Mouse (Mus musculus): ENCODE results near the gene Slc3a2. TPM values are rescaled to one million over a fixed set of nuclear protein-coding genes. Genes with fewer than 3 reads are reported as not detected.

Slc3a2 gene
- polyA plus RNA-seq, 1 experiment = not detected

DNA sequence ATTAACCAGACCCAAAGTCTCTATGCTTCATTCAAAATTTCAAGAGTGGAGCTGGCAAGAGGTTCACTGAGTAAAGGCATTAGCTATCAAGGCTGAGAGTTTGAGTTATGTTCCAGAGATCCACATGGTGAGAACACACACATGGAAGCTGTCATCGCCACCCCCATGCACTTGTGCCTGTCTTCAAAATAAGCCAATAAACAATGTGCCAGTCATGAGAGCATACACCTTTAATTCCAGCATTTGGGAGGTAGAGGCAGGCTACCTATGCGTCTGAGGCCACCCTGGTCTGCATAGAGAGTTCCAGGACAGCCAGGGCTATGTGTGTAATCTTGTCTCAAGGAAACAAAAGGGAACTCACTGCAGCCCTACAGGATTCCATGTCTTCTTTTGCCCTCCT, 39.5 kb downstream of the Slc3a2 start:
- WGBS = 74% methylated on average over 2 of the region's 2 CpGs
- TF ChIP-seq POLR2A (IDR thresholded peaks at IDR 0.05; ENCODE audit: insufficient read depth, low read depth, low read length) (no peak), CTCF (IDR thresholded peaks at IDR 0.05; ENCODE audit: insufficient read depth, low read depth, low read length) (no peak)
- H3K4me1 ChIP-seq (ENCODE audit: control insufficient read depth, insufficient read depth, low read length) = peaks cover 22% of the 10 kb centered on the region
- no peak overlapping the region for H3K4me3 ChIP-seq (ENCODE audit: insufficient read depth, low read depth, low read length)
- no peak overlapping the region for H3K27ac ChIP-seq (ENCODE audit: insufficient read depth, low read depth, low read length)

DNA sequence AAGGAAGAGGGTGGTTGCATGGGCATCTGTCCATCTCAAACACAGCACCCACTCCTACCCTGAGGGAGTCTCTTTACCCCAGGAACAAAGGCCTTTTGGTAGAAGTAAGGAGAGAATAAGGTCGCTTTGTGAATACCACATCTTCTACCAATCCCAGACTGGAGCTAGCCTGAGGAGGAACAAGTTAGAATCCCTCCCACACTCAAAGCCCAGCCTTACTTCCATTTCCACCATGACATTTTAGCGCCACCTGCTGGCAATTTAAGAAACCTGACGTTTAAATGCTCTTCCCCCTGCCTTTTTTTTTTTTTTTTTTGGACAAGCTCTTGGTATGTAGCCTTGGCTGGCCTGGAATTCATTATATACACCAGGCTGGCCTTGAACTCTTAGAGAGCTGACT, 40.2 kb downstream of the Slc3a2 start:
- 0% methylated on average over 3 of the region's 3 CpGs for WGBS
- no peak overlapping the region for H3K4me3 ChIP-seq (ENCODE audit: insufficient read depth, low read depth, low read length)
- H3K4me1 ChIP-seq (ENCODE audit: control insufficient read depth, insufficient read depth, low read length) = peaks cover 28% of the 10 kb centered on the region
- 0 out of 2 replicates have a peak overlapping the region, but pooled peaks have one; percentile 33 for H3K27ac ChIP-seq (ENCODE audit: insufficient read depth, low read depth, low read length)
- TF ChIP-seq POLR2A (IDR thresholded peaks at IDR 0.05; ENCODE audit: insufficient read depth, low read depth, low read length) (no peak), CTCF (IDR thresholded peaks at IDR 0.05; ENCODE audit: insufficient read depth, low read depth, low read length) (no peak)

DNA sequence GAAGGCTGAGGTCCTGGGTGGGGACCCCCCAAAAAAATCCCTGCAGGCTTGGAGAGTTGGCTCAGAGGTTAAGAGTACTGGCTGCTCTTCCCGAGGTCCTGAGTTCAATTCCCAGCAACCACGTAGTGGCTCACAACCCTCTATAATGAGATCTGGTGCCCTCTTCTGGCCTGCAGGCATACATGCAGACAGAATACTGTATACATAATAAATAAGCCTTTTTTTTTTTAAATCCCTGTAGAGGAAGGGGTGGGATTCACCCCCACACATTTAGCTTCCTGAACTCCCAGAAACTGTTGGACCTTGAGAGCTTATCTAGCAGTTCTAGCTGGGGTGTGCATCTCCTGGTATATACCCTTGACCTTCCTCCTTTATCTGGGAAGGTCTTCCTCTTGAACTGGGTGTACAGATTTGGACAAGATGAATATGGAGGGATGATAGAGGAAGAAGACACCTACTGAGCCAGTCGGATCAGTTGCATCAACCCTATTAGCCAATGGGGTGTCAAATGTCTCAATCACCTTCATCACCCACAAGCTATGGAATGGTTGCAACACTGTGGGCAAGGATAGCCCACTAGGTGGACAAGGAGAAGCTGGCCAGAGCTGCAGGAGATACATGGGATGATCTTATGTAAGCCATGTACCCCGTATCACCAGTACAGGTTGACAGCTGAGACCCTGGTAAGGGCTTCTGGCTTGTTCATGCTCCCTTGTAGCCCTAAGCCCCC, 41.4 kb downstream of the Slc3a2 start:
- H3K27ac ChIP-seq (ENCODE audit: insufficient read depth, low read depth, low read length) = no peak overlapping the region
- 94% methylated on average over 4 of the region's 4 CpGs for WGBS
- peaks cover 33% of the 10 kb centered on the region for H3K4me1 ChIP-seq (ENCODE audit: control insufficient read depth, insufficient read depth, low read length)
- TF ChIP-seq POLR2A (IDR thresholded peaks at IDR 0.05; ENCODE audit: insufficient read depth, low read depth, low read length) = no peak
- no peak for TF ChIP-seq CTCF (IDR thresholded peaks at IDR 0.05; ENCODE audit: insufficient read depth, low read depth, low read length)
- H3K4me3 ChIP-seq (ENCODE audit: insufficient read depth, low read depth, low read length) = no peak overlapping the region

DNA sequence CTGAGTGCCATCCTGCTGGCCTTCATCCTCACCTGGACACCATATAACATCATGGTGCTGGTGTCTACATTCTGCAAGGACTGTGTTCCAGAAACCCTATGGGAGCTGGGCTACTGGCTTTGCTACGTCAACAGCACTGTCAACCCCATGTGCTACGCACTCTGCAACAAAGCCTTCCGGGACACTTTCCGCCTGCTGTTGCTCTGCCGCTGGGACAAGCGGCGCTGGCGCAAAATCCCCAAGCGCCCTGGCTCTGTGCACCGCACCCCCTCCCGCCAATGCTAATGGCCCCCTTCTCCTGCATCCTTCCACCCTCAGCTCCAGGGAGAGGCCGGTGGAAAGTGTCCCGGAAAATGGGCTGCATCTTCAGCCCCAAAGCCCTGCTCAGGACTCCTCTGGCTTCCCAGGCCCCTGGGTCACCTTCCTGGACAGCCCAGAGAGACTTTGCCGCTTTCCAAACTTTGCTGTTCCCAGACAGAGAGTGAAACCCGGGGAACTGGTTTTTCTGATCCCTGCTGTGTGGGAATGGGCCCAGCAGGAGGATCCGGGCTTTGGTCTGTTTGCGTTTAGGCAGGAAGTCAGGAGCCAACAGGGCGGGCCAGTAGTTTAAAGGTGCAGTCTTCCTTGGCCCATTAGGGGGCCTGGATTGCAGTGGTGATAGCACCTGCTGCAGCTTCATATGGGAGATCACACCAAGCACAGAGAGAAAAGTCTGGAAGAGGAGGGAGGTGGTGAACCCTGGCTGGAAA, 44.0 kb downstream of the Slc3a2 start:
- TF ChIP-seq POLR2A (IDR thresholded peaks at IDR 0.05; ENCODE audit: insufficient read depth, low read depth, low read length) (no peak), CTCF (IDR thresholded peaks at IDR 0.05; ENCODE audit: insufficient read depth, low read depth, low read length) (no peak)
- Histone ChIP-seq H3K4me3 (ENCODE audit: insufficient read depth, low read depth, low read length) (no peak overlapping the region), H3K4me1 (ENCODE audit: control insufficient read depth, insufficient read depth, low read length) (peaks cover 33% of the 10 kb centered on the region), H3K27ac (ENCODE audit: insufficient read depth, low read depth, low read length) (peak overlapping the region; percentile 28; the same call in 1 of the 2 replicates)
- WGBS = 33% methylated on average over 18 of the region's 18 CpGs

DNA sequence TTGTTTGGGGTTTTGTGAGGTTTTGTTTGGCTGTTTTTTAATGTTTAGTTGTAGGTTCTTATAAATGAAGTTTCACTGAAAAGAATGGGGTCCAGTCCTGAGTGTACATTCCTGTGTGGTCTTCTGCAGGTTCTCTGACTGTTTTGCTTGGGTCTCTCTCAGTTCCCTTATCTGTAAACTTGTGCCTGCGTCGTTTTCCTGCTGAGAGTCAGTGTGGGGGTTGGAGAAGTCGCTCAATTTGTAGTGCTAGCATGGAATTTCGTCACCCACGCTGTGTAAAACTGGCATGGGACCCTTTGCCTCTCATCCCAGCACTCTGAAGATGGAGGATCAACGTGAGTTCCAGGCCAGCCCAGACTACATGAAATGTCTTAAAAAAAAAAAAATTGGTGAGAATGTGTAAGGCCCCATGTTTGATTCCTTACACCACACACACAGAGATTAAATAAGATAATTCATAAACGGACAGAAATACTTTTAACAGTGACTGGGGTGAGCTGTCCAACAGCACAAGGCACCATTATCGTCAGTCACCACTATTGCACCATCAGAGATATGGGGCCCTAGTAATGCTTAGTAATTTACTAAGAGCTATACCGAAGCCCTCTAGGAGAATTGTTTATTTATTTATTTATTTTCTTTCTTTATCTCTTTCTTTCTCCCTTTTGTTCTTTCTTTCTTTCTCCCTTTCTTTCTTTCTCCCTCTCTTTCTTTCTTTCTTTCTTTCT, 49.7 kb downstream of the Slc3a2 start:
- Histone ChIP-seq H3K27ac (ENCODE audit: insufficient read depth, low read depth, low read length) (no peak overlapping the region), H3K4me1 (ENCODE audit: control insufficient read depth, insufficient read depth, low read length) (peaks cover 13% of the 10 kb centered on the region), H3K4me3 (ENCODE audit: insufficient read depth, low read depth, low read length) (no peak overlapping the region)
- TF ChIP-seq CTCF (IDR thresholded peaks at IDR 0.05; ENCODE audit: insufficient read depth, low read depth, low read length) (no peak), POLR2A (IDR thresholded peaks at IDR 0.05; ENCODE audit: insufficient read depth, low read depth, low read length) (no peak)
- WGBS = 48% methylated on average over 9 of the region's 9 CpGs

DNA sequence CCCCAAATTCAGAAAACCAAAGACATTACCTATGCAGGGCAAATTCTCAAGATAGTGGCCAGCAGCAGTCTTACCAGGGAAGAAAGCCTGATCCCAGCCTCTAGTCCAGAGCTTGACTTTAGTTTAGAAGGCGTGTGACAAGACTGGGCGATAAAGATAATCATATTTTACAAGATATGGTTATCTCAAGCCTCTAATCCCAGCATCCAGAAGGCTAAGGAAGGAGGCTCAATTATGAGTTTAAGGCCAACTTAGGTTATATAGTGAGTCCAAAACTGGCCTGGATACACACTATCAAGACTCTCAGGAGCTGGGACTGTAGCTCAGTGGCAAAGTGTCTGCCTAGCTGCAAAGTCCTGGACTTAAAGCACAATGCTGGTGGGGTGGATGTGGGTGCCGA, 50.3 kb downstream of the Slc3a2 start:
- no peak for TF ChIP-seq CTCF (IDR thresholded peaks at IDR 0.05; ENCODE audit: insufficient read depth, low read depth, low read length)
- TF ChIP-seq POLR2A (IDR thresholded peaks at IDR 0.05; ENCODE audit: insufficient read depth, low read depth, low read length) = no peak
- WGBS = 79% methylated on average over 3 of the region's 3 CpGs
- H3K27ac ChIP-seq (ENCODE audit: insufficient read depth, low read depth, low read length) = no peak overlapping the region

DNA sequence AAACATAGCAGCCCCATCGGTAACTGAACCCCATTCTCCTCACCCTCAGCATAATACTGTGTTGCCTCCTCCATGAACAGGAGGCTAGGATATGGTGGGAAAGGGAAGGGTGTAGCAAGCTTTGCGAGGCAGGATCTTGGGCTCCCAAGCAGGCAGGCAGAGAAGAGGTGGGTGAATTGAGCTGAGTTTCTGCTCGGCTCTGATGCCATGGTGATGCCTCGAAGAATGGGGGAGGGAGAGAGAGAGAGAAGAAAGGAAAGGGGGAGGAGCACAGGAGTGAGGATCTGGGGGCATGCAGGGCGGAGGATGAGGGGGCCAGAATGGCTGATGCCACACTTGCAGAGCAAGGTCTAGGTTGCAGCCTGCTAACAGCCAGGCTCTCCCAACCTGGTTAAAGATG, 57.4 kb downstream of the Slc3a2 start:
- Histone ChIP-seq H3K27ac (ENCODE audit: insufficient read depth, low read depth, low read length) (peak overlapping the region; percentile 91), H3K4me1 (ENCODE audit: control insufficient read depth, insufficient read depth, low read length) (peaks cover 35% of the 10 kb centered on the region), H3K4me3 (ENCODE audit: insufficient read depth, low read depth, low read length) (peak overlapping the region; percentile 64)
- TF ChIP-seq POLR2A (IDR thresholded peaks at IDR 0.05; ENCODE audit: insufficient read depth, low read depth, low read length) = peak; percentile 27; the same call in 1 of the 2 replicates
- no peak for TF ChIP-seq CTCF (IDR thresholded peaks at IDR 0.05; ENCODE audit: insufficient read depth, low read depth, low read length)
- WGBS = 24% methylated on average over 5 of the region's 5 CpGs

More for the DNA sequence above, 50.3 kb downstream of the Slc3a2 start:
- no peak overlapping the region for H3K4me3 ChIP-seq (ENCODE audit: insufficient read depth, low read depth, low read length)
- H3K4me1 ChIP-seq (ENCODE audit: control insufficient read depth, insufficient read depth, low read length) = peaks cover 6% of the 10 kb centered on the region

DNA sequence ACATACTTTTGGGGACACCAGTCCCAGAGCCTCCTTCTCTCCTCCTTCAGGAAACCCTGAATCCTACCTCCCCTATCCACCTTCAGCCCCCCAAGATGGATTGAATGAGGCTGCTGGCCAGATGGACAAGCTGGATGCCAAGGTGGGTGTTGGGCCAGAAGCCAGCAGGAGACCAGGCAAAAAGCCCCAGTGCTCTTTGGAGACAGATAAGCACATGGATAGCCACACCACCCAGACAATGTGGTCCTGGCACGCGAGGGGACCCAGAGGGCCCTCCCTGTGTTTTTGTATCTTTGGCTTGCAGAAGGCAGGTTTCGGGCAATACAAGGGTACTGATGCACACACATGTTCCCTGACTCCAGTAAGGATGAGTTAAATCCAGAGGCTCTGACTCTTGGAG, 58.3 kb downstream of the Slc3a2 start:
- WGBS = 35% methylated on average over 3 of the region's 3 CpGs
- no peak for TF ChIP-seq CTCF (IDR thresholded peaks at IDR 0.05; ENCODE audit: insufficient read depth, low read depth, low read length)
- no peak for TF ChIP-seq POLR2A (IDR thresholded peaks at IDR 0.05; ENCODE audit: insufficient read depth, low read depth, low read length)
- peak overlapping the region; percentile 91 for H3K27ac ChIP-seq (ENCODE audit: insufficient read depth, low read depth, low read length)
- peak overlapping the region; percentile 64 for H3K4me3 ChIP-seq (ENCODE audit: insufficient read depth, low read depth, low read length)
- peaks cover 36% of the 10 kb centered on the region for H3K4me1 ChIP-seq (ENCODE audit: control insufficient read depth, insufficient read depth, low read length)

Data from olfactory bulb, adult 2 months (tissue).